Mouse (Mus musculus) cortical plate, adult 2 months (tissue): Measurements from ENCODE around the gene Cd86.

ENCODE experiments used
- CTCF ChIP-seq: fragments of 200-500 bp; IDR thresholded peaks from 2 replicates; pipeline ENCODE4 v1.5.1; 2011; ENCODE audit warnings: mild to moderate bottlenecking, control low read depth, low read length; ENCODE audit not compliant: insufficient read depth; ENCODE audit errors: extremely low read depth
- POLR2A ChIP-seq: fragments of 200-500 bp; IDR thresholded peaks from 2 replicates; pipeline ENCODE4 v1.6.1; 2011; ENCODE audit warnings: mild to moderate bottlenecking, low read length, control low read depth; ENCODE audit not compliant: insufficient read depth; ENCODE audit errors: extremely low read depth

DNA sequence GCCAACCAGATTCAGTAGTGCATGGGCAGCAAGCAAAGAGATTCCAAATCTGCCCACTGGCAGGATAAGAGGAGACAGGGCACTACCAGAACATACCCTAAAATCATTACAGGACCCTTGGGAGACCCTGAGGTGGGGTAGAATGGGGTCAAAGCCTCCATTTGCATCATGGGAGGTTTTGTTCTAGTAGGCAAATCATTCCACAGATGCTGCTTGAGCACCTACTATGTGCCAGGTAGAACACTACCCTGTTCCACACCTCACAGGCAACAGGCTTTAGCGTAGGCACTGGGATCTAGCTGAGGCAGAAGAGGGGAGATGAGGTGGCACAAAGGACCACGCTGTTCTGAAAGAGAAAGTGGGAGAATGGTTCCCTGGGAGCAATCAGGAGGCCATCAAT lies 31.5 kb downstream of the Cd86 start:
- TF ChIP-seq CTCF = no peak
- TF ChIP-seq POLR2A = no peak
